Mouse (Mus musculus): ENCODE measurements around the gene Wnk2. TPM values are rescaled to one million over a fixed set of nuclear protein-coding genes. Genes with fewer than 3 reads are reported as not detected.

Wnk2 gene
- polyA plus RNA-seq, 1 experiment from 2014 or later = 1.4 TPM

- H3K9me3 ChIP-seq (replicated peaks) = no peaks in the 10 kb centered on the region
- no peak overlapping the region for H3K4me2 ChIP-seq
- peaks cover 17% of the 10 kb centered on the region for H3K4me1 ChIP-seq (replicated peaks)
- no peak overlapping the region for H3K27ac ChIP-seq (ENCODE audit: poor library complexity, severe bottlenecking)
- H3K4me3 ChIP-seq = no peak overlapping the region
- no peak overlapping the region for H3K9ac ChIP-seq
- 88% methylated on average over 1 of the region's 1 CpGs for WGBS
- no peaks in the 10 kb centered on the region for H3K27me3 ChIP-seq (replicated peaks)
- no peak for ATAC-seq (ENCODE audit: insufficient number of reproducible peaks, low FRiP score)
- H3K36me3 ChIP-seq = no peaks in the 10 kb centered on the region
These were observed 57.6 kb downstream of the Wnk2 start for GRCm38 (mm10) chr13:49090176-49090575.

GRCm38 (mm10) chr13:49088874-49089273 is 58.9 kb downstream of the Wnk2 start:
- Histone ChIP-seq H3K4me3 (no peak overlapping the region), H3K9ac (no peak overlapping the region), H3K4me1 (replicated peaks) (peaks cover 17% of the 10 kb centered on the region), H3K36me3 (no peaks in the 10 kb centered on the region), H3K9me3 (replicated peaks) (no peaks in the 10 kb centered on the region), H3K27me3 (replicated peaks) (no peaks in the 10 kb centered on the region), H3K27ac (ENCODE audit: poor library complexity, severe bottlenecking) (no peak overlapping the region), H3K4me2 (no peak overlapping the region)
- 85% methylated on average over 6 of the region's 6 CpGs for WGBS
- no peak for ATAC-seq (ENCODE audit: insufficient number of reproducible peaks, low FRiP score)

GRCm38 (mm10) chr13:49087420-49087819 is 60.4 kb downstream of the Wnk2 start:
- no peak overlapping the region for H3K4me2 ChIP-seq
- no peak overlapping the region for H3K9ac ChIP-seq
- H3K36me3 ChIP-seq = no peaks in the 10 kb centered on the region
- no peaks in the 10 kb centered on the region for H3K9me3 ChIP-seq (replicated peaks)
- 51% methylated on average over 7 of the region's 7 CpGs for WGBS
- no peak overlapping the region for H3K4me3 ChIP-seq
- no peaks in the 10 kb centered on the region for H3K27me3 ChIP-seq (replicated peaks)
- H3K27ac ChIP-seq (ENCODE audit: poor library complexity, severe bottlenecking) = no peak overlapping the region; the same call in 1 of the 2 replicates
- no peak for ATAC-seq (ENCODE audit: insufficient number of reproducible peaks, low FRiP score)
- peaks cover 17% of the 10 kb centered on the region for H3K4me1 ChIP-seq (replicated peaks)

GRCm38 (mm10) chr13:49086431-49086830 is 61.4 kb downstream of the Wnk2 start:
- Histone ChIP-seq H3K27me3 (replicated peaks) (peaks cover 6% of the 10 kb centered on the region; the same call in 1 of the 2 replicates), H3K9ac (no peak overlapping the region), H3K27ac (ENCODE audit: poor library complexity, severe bottlenecking) (no peak overlapping the region), H3K36me3 (no peaks in the 10 kb centered on the region), H3K4me2 (no peak overlapping the region), H3K4me3 (no peak overlapping the region), H3K9me3 (replicated peaks) (no peaks in the 10 kb centered on the region), H3K4me1 (replicated peaks) (peaks cover 17% of the 10 kb centered on the region)
- WGBS = 31% methylated on average over 4 of the region's 4 CpGs
- no peak for ATAC-seq (ENCODE audit: insufficient number of reproducible peaks, low FRiP score)

GRCm38 (mm10) chr13:49085211-49085610 is 62.6 kb downstream of the Wnk2 start:
- WGBS = 91% methylated on average over 9 of the region's 9 CpGs
- Histone ChIP-seq H3K4me1 (replicated peaks) (peaks cover 17% of the 10 kb centered on the region), H3K27ac (ENCODE audit: poor library complexity, severe bottlenecking) (no peak overlapping the region), H3K27me3 (replicated peaks) (peaks cover 6% of the 10 kb centered on the region; the same call in 1 of the 2 replicates), H3K4me3 (no peak overlapping the region), H3K36me3 (no peaks in the 10 kb centered on the region), H3K4me2 (no peak overlapping the region), H3K9me3 (replicated peaks) (no peaks in the 10 kb centered on the region), H3K9ac (no peak overlapping the region)
- no peak for ATAC-seq (ENCODE audit: insufficient number of reproducible peaks, low FRiP score)

- no peaks in the 10 kb centered on the region for H3K36me3 ChIP-seq
- H3K9ac ChIP-seq = no peak overlapping the region
- peaks cover 6% of the 10 kb centered on the region; the same call in 1 of the 2 replicates for H3K27me3 ChIP-seq (replicated peaks)
- H3K27ac ChIP-seq (ENCODE audit: poor library complexity, severe bottlenecking) = no peak overlapping the region
- no peak overlapping the region for H3K4me3 ChIP-seq
- peaks cover 17% of the 10 kb centered on the region for H3K4me1 ChIP-seq (replicated peaks)
- H3K4me2 ChIP-seq = no peak overlapping the region
- 79% methylated on average over 4 of the region's 4 CpGs for WGBS
- ATAC-seq (ENCODE audit: insufficient number of reproducible peaks, low FRiP score) = no peak
- H3K9me3 ChIP-seq (replicated peaks) = no peaks in the 10 kb centered on the region
These were observed 63.0 kb downstream of the Wnk2 start for GRCm38 (mm10) chr13:49084781-49085180.

GRCm38 (mm10) chr13:49083941-49084340 is 63.9 kb downstream of the Wnk2 start:
- WGBS = 74% methylated on average over 9 of the region's 9 CpGs
- H3K9ac ChIP-seq = no peak overlapping the region
- H3K9me3 ChIP-seq (replicated peaks) = no peaks in the 10 kb centered on the region
- ATAC-seq (ENCODE audit: insufficient number of reproducible peaks, low FRiP score) = no peak
- H3K36me3 ChIP-seq = no peaks in the 10 kb centered on the region
- H3K4me2 ChIP-seq = no peak overlapping the region
- H3K4me1 ChIP-seq (replicated peaks) = peaks cover 17% of the 10 kb centered on the region
- no peak overlapping the region for H3K4me3 ChIP-seq
- peaks cover 6% of the 10 kb centered on the region; the same call in 1 of the 2 replicates for H3K27me3 ChIP-seq (replicated peaks)
- H3K27ac ChIP-seq (ENCODE audit: poor library complexity, severe bottlenecking) = no peak overlapping the region

GRCm38 (mm10) chr13:49082151-49082879 is 65.5 kb downstream of the Wnk2 start:
- no peak overlapping the region for H3K4me2 ChIP-seq
- no peak overlapping the region for H3K27ac ChIP-seq (ENCODE audit: poor library complexity, severe bottlenecking)
- WGBS = 85% methylated on average over 14 of the region's 14 CpGs
- no peak overlapping the region for H3K9ac ChIP-seq
- H3K4me1 ChIP-seq (replicated peaks) = peaks cover 12% of the 10 kb centered on the region
- no peaks in the 10 kb centered on the region for H3K36me3 ChIP-seq
- H3K9me3 ChIP-seq (replicated peaks) = no peaks in the 10 kb centered on the region
- H3K27me3 ChIP-seq (replicated peaks) = peaks cover 6% of the 10 kb centered on the region; the same call in 1 of the 2 replicates
- ATAC-seq (ENCODE audit: insufficient number of reproducible peaks, low FRiP score) = no peak
- no peak overlapping the region for H3K4me3 ChIP-seq

GRCm38 (mm10) chr13:49076196-49076595 is 71.6 kb downstream of the Wnk2 start:
- no peak overlapping the region for H3K4me3 ChIP-seq
- H3K9me3 ChIP-seq (replicated peaks) = no peaks in the 10 kb centered on the region
- no peak overlapping the region for H3K9ac ChIP-seq
- 77% methylated on average over 11 of the region's 11 CpGs for WGBS
- no peaks in the 10 kb centered on the region for H3K4me1 ChIP-seq (replicated peaks)
- no peak for ATAC-seq (ENCODE audit: insufficient number of reproducible peaks, low FRiP score)
- H3K27ac ChIP-seq (ENCODE audit: poor library complexity, severe bottlenecking) = no peak overlapping the region
- no peak overlapping the region for H3K4me2 ChIP-seq
- no peaks in the 10 kb centered on the region for H3K36me3 ChIP-seq
- H3K27me3 ChIP-seq (replicated peaks) = 0 out of 2 replicates have a peak, but pooled peaks cover 18% of the 10 kb centered on the region

- Histone ChIP-seq H3K4me2 (no peak overlapping the region), H3K4me1 (replicated peaks) (no peaks in the 10 kb centered on the region), H3K4me3 (no peak overlapping the region)
These were observed 72.4 kb downstream of the Wnk2 start for GRCm38 (mm10) chr13:49075377-49075776.

GRCm38 (mm10) chr13:49073295-49073694 is 74.5 kb downstream of the Wnk2 start:
- no peak for ATAC-seq (ENCODE audit: insufficient number of reproducible peaks, low FRiP score)

More at GRCm38 (mm10) chr13:49075377-49075776, 72.4 kb downstream of the Wnk2 start:
- no peak overlapping the region for H3K27ac ChIP-seq (ENCODE audit: poor library complexity, severe bottlenecking)
- H3K27me3 ChIP-seq (replicated peaks) = 0 out of 2 replicates have a peak, but pooled peaks cover 18% of the 10 kb centered on the region
- ATAC-seq (ENCODE audit: insufficient number of reproducible peaks, low FRiP score) = no peak
- H3K9me3 ChIP-seq (replicated peaks) = no peaks in the 10 kb centered on the region
- H3K36me3 ChIP-seq = no peaks in the 10 kb centered on the region
- WGBS = 80% methylated on average over 3 of the region's 3 CpGs
- no peak overlapping the region for H3K9ac ChIP-seq

More at GRCm38 (mm10) chr13:49073295-49073694, 74.5 kb downstream of the Wnk2 start:
- H3K9ac ChIP-seq = no peak overlapping the region
- no peak overlapping the region for H3K4me3 ChIP-seq
- H3K27me3 ChIP-seq (replicated peaks) = 0 out of 2 replicates have a peak, but pooled peaks cover 18% of the 10 kb centered on the region
- H3K9me3 ChIP-seq (replicated peaks) = no peaks in the 10 kb centered on the region
- no peak overlapping the region for H3K27ac ChIP-seq (ENCODE audit: poor library complexity, severe bottlenecking)
- no peaks in the 10 kb centered on the region for H3K4me1 ChIP-seq (replicated peaks)
- no peak overlapping the region for H3K4me2 ChIP-seq
- 73% methylated on average over 6 of the region's 6 CpGs for WGBS
- no peaks in the 10 kb centered on the region for H3K36me3 ChIP-seq
